Mouse (Mus musculus) bone marrow, adult 2 months (tissue): Measurements from ENCODE around the gene Cd9.

ENCODE experiments used
- CTCF ChIP-seq: fragments of 200-500 bp; IDR thresholded peaks from 2 replicates; pipeline ENCODE4 v1.5.1; 2011; ENCODE audit warnings: low read length, control low read depth; ENCODE audit not compliant: control insufficient read depth, insufficient read depth
- POLR2A ChIP-seq: fragments of 200-500 bp; IDR thresholded peaks from 2 replicates; pipeline ENCODE4 v1.6.1; 2011; ENCODE audit warnings: low read depth, mild to moderate bottlenecking, control low read depth, low read length, borderline replicate concordance; ENCODE audit not compliant: control insufficient read depth

GRCm38 (mm10) chr6:125462312-125462711 lies 32.3 kb downstream of the Cd9 start:
- TF ChIP-seq CTCF (no peak), POLR2A (no peak)
